Mouse (Mus musculus): ENCODE data around the gene Ncaph2. TPM values are rescaled to one million over a fixed set of nuclear protein-coding genes. Genes with fewer than 3 reads are reported as not detected.

Ncaph2 gene
- polyA plus RNA-seq, 1 experiment from 2014 or later, result 155 TPM

- H3K36me3 ChIP-seq, result peaks cover 44% of the 10 kb centered on the region
- no peak overlapping the region for H3K4me3 ChIP-seq (replicated peaks)
- no peak for ATAC-seq (replicated peaks; ENCODE audit: low FRiP score)
- H3K4me1 ChIP-seq, result peaks cover 17% of the 10 kb centered on the region
- no peak overlapping the region for H3K4me2 ChIP-seq
- no peaks in the 10 kb centered on the region for H3K27me3 ChIP-seq
- no peak overlapping the region for H3K9ac ChIP-seq
- WGBS, result 95% methylated on average over 14 of the region's 14 CpGs
- H3K9me3 ChIP-seq (replicated peaks), result no peaks in the 10 kb centered on the region
- no peak overlapping the region for H3K27ac ChIP-seq
These were observed 3.5 kb upstream of the Ncaph2 start for GRCm38 (mm10) chr15:89352054-89352453.

- ATAC-seq (replicated peaks; ENCODE audit: low FRiP score), result no peak
- WGBS, result 95% methylated on average over 12 of the region's 12 CpGs
- H3K4me1 ChIP-seq, result peaks cover 24% of the 10 kb centered on the region
These were observed 2.7 kb upstream of the Ncaph2 start for GRCm38 (mm10) chr15:89352795-89353194.

GRCm38 (mm10) chr15:89353837-89354236 is 1.7 kb upstream of the Ncaph2 start:
- peaks cover 30% of the 10 kb centered on the region for H3K4me1 ChIP-seq
- peak overlapping the region; percentile 86; the same call in 1 of the 2 replicates for H3K4me3 ChIP-seq (replicated peaks)
- no peak overlapping the region; the same call in 1 of the 2 replicates for H3K9ac ChIP-seq
- no peaks in the 10 kb centered on the region for H3K27me3 ChIP-seq
- no peak overlapping the region for H3K27ac ChIP-seq
- peak overlapping the region; percentile 69; the same call in 1 of the 2 replicates for H3K4me2 ChIP-seq
- WGBS, result 96% methylated on average over 16 of the region's 16 CpGs
- H3K9me3 ChIP-seq (replicated peaks), result no peaks in the 10 kb centered on the region
- no peak for ATAC-seq (replicated peaks; ENCODE audit: low FRiP score)
- H3K36me3 ChIP-seq, result peaks cover 51% of the 10 kb centered on the region

More at GRCm38 (mm10) chr15:89352795-89353194, 2.7 kb upstream of the Ncaph2 start:
- Histone ChIP-seq H3K36me3 (peaks cover 44% of the 10 kb centered on the region), H3K9me3 (replicated peaks) (no peaks in the 10 kb centered on the region), H3K4me2 (no peak overlapping the region), H3K27ac (no peak overlapping the region), H3K9ac (no peak overlapping the region), H3K4me3 (replicated peaks) (no peak overlapping the region), H3K27me3 (no peaks in the 10 kb centered on the region)

- 0 out of 2 replicates have a peak overlapping the region, but pooled peaks have one; percentile 92 for H3K27ac ChIP-seq
- ATAC-seq (replicated peaks; ENCODE audit: low FRiP score), result no peak
- H3K4me1 ChIP-seq, result peaks cover 30% of the 10 kb centered on the region
- H3K36me3 ChIP-seq, result peaks cover 52% of the 10 kb centered on the region
- WGBS, result 66% methylated on average over 7 of the region's 7 CpGs
- H3K9ac ChIP-seq, result peak overlapping the region; percentile 78
- peak overlapping the region; percentile 86 for H3K4me3 ChIP-seq (replicated peaks)
- peak overlapping the region; percentile 69 for H3K4me2 ChIP-seq
- H3K9me3 ChIP-seq (replicated peaks), result no peaks in the 10 kb centered on the region
- no peaks in the 10 kb centered on the region for H3K27me3 ChIP-seq
These were observed 1.1 kb upstream of the Ncaph2 start for GRCm38 (mm10) chr15:89354455-89354854.

- H3K27me3 ChIP-seq, result no peaks in the 10 kb centered on the region
- ATAC-seq (replicated peaks; ENCODE audit: low FRiP score), result peak; percentile 83
- peaks cover 54% of the 10 kb centered on the region for H3K36me3 ChIP-seq
- peak overlapping the region; percentile 86 for H3K4me3 ChIP-seq (replicated peaks)
- WGBS, result under 1% methylated on average over 15 of the region's 15 CpGs
- H3K4me2 ChIP-seq, result peak overlapping the region; percentile 69
- peak overlapping the region; percentile 78 for H3K9ac ChIP-seq
- no peaks in the 10 kb centered on the region for H3K9me3 ChIP-seq (replicated peaks)
- H3K27ac ChIP-seq, result peak overlapping the region; percentile 92
- H3K4me1 ChIP-seq, result peaks cover 30% of the 10 kb centered on the region
These were observed 853 bp downstream of the Ncaph2 start for GRCm38 (mm10) chr15:89356372-89356771.

GRCm38 (mm10) chr15:89358784-89359183 is 3.3 kb downstream of the Ncaph2 start:
- no peaks in the 10 kb centered on the region for H3K9me3 ChIP-seq (replicated peaks)
- H3K4me2 ChIP-seq, result no peak overlapping the region
- H3K27me3 ChIP-seq, result no peaks in the 10 kb centered on the region
- H3K27ac ChIP-seq, result no peak overlapping the region
- no peak overlapping the region for H3K4me3 ChIP-seq (replicated peaks)
- H3K9ac ChIP-seq, result no peak overlapping the region
- peaks cover 54% of the 10 kb centered on the region for H3K36me3 ChIP-seq
- WGBS, result 80% methylated on average over 3 of the region's 3 CpGs
- H3K4me1 ChIP-seq, result peaks cover 27% of the 10 kb centered on the region
- no peak for ATAC-seq (replicated peaks; ENCODE audit: low FRiP score)

- WGBS, result 90% methylated on average over 7 of the region's 7 CpGs
- H3K4me3 ChIP-seq (replicated peaks), result no peak overlapping the region
- no peak overlapping the region for H3K27ac ChIP-seq
- H3K4me2 ChIP-seq, result no peak overlapping the region
- H3K9me3 ChIP-seq (replicated peaks), result no peaks in the 10 kb centered on the region
- ATAC-seq (replicated peaks; ENCODE audit: low FRiP score), result no peak
- H3K36me3 ChIP-seq, result peaks cover 91% of the 10 kb centered on the region
- peaks cover 3% of the 10 kb centered on the region; the same call in 1 of the 2 replicates for H3K4me1 ChIP-seq
- H3K9ac ChIP-seq, result no peak overlapping the region
- no peaks in the 10 kb centered on the region for H3K27me3 ChIP-seq
These were observed 7.5 kb downstream of the Ncaph2 start for GRCm38 (mm10) chr15:89363051-89363450.

GRCm38 (mm10) chr15:89365141-89365551 is 9.6 kb downstream of the Ncaph2 start:
- Histone ChIP-seq H3K4me3 (replicated peaks) (no peak overlapping the region), H3K9me3 (replicated peaks) (no peaks in the 10 kb centered on the region), H3K9ac (no peak overlapping the region), H3K27me3 (no peaks in the 10 kb centered on the region), H3K4me2 (no peak overlapping the region), H3K4me1 (no peaks in the 10 kb centered on the region), H3K27ac (no peak overlapping the region), H3K36me3 (peaks cover 100% of the 10 kb centered on the region)
- WGBS, result 92% methylated on average over 4 of the region's 4 CpGs
- no peak for ATAC-seq (replicated peaks; ENCODE audit: low FRiP score)

- Histone ChIP-seq H3K36me3 (peaks cover 57% of the 10 kb centered on the region), H3K27ac (no peak overlapping the region), H3K4me3 (replicated peaks) (no peak overlapping the region), H3K27me3 (peaks cover 14% of the 10 kb centered on the region), H3K9me3 (replicated peaks) (no peaks in the 10 kb centered on the region), H3K4me2 (no peak overlapping the region; the same call in 1 of the 2 replicates), H3K9ac (no peak overlapping the region), H3K4me1 (peaks cover 26% of the 10 kb centered on the region)
- ATAC-seq (replicated peaks; ENCODE audit: low FRiP score), result no peak
- WGBS, result 89% methylated on average over 13 of the region's 13 CpGs
These were observed 16.5 kb downstream of the Ncaph2 start for GRCm38 (mm10) chr15:89372068-89372467.

GRCm38 (mm10) chr15:89372536-89372935 is 17.0 kb downstream of the Ncaph2 start:
- Histone ChIP-seq H3K4me1 (peaks cover 30% of the 10 kb centered on the region), H3K4me2 (peak overlapping the region; percentile 95), H3K27ac (peak overlapping the region; percentile 97; the same call in 1 of the 2 replicates), H3K9me3 (replicated peaks) (no peaks in the 10 kb centered on the region), H3K27me3 (peaks cover 19% of the 10 kb centered on the region), H3K36me3 (peaks cover 53% of the 10 kb centered on the region), H3K9ac (peak overlapping the region; percentile 79; the same call in 1 of the 2 replicates), H3K4me3 (replicated peaks) (peak overlapping the region; percentile 69)
- no peak for ATAC-seq (replicated peaks; ENCODE audit: low FRiP score)
- 79% methylated on average over 7 of the region's 7 CpGs for WGBS

- Histone ChIP-seq H3K27ac (peak overlapping the region; percentile 97), H3K4me3 (replicated peaks) (peak overlapping the region; percentile 69), H3K36me3 (peaks cover 46% of the 10 kb centered on the region), H3K9ac (peak overlapping the region; percentile 79), H3K27me3 (peaks cover 25% of the 10 kb centered on the region), H3K4me2 (peak overlapping the region; percentile 95), H3K9me3 (replicated peaks) (no peaks in the 10 kb centered on the region), H3K4me1 (peaks cover 36% of the 10 kb centered on the region)
- peak; percentile 87 for ATAC-seq (replicated peaks; ENCODE audit: low FRiP score)
- WGBS, result under 1% methylated on average over 35 of the region's 35 CpGs
These were observed 17.7 kb downstream of the Ncaph2 start for GRCm38 (mm10) chr15:89373027-89373761.

GRCm38 (mm10) chr15:89373762-89374248 is 18.3 kb downstream of the Ncaph2 start, which contains the start of gene Sco2:
Gene Sco2 (minus strand): TSS chr15:89373846.
- peaks cover 31% of the 10 kb centered on the region for H3K27me3 ChIP-seq
- H3K9me3 ChIP-seq (replicated peaks), result no peaks in the 10 kb centered on the region
- peak within 1 kb of the TSS; percentile 97 for H3K27ac ChIP-seq
- peak within 1 kb of the TSS; percentile 69 for H3K4me3 ChIP-seq (replicated peaks)
- H3K9ac ChIP-seq, result peak within 1 kb of the TSS; percentile 79
- under 1% methylated on average over 42 of the region's 42 CpGs for WGBS
- peaks cover 40% of the 10 kb centered on the region for H3K36me3 ChIP-seq
- peaks cover 42% of the 10 kb centered on the region for H3K4me1 ChIP-seq
- peak; percentile 80 for ATAC-seq (replicated peaks; ENCODE audit: low FRiP score)
- peak within 1 kb of the TSS; percentile 95 for H3K4me2 ChIP-seq
